Mouse (Mus musculus): Measurements from ENCODE around the gene Ppip5k1.

- TF ChIP-seq CTCF (IDR thresholded peaks at IDR 0.05; ENCODE audit: low read depth) (peak; percentile 99), EP300 (IDR thresholded peaks at IDR 0.05; ENCODE audit: low read depth) (no peak)
Measured at GRCm38 (mm10) chr2:121354820-121355592, at the start of gene Ppip5k1.
